Mouse (Mus musculus) heart, adult 18-20 months (tissue): ENCODE results near the gene Pcdh11x. TPM values are rescaled to one million over a fixed set of nuclear protein-coding genes. Genes with fewer than 3 reads are reported as not detected.

ENCODE experiments used
- total RNA-seq, 2 experiments: library from RNA; stranded (reverse); gene quantifications; 2 replicates each; pipeline ENCODE4 v1.2.3; 2021

Gene Pcdh11x
- total RNA-seq, 2 experiments from 2014 or later, result 0.08 TPM; not detected in 1

Other genes starting within 250 kb of the Pcdh11x start
- gene H2afb3, start 22.8 kb downstream of the Pcdh11x start, total RNA-seq, result not detected